Mouse (Mus musculus) heart, adult 2 months (tissue): Measurements from ENCODE around the gene Abcb1b. TPM values are rescaled to one million over a fixed set of nuclear protein-coding genes. Genes with fewer than 3 reads are reported as not detected.
A peak's percentile ranks its signal among the peaks of the same experiment; 100 is the strongest.

Experiments
- DNase-seq, 2 experiments: peaks; one replicate each; pipeline ENCODE4 v3.0.0; 2021
- H3K27ac ChIP-seq: fragments of 200-600 bp; 2 replicates; pipeline ENCODE4 v1.8.1; 2022
- H3K27me3 ChIP-seq: fragments of 200-500 bp; 2 replicates; pipeline ENCODE4 v1.6.1; 2012; ENCODE audit warnings: mild to moderate bottlenecking, low read length, inconsistent platforms, mixed read lengths; ENCODE audit not compliant: control insufficient read depth, insufficient read depth
- H3K36me3 ChIP-seq: fragments of 200-500 bp; 2 replicates; pipeline ENCODE4 v1.6.1; 2012; ENCODE audit warnings: low read length, inconsistent platforms; ENCODE audit not compliant: control insufficient read depth, insufficient read depth
- H3K4me1 ChIP-seq: fragments of 200-500 bp; 2 replicates; pipeline ENCODE4 v1.6.1; 2011; ENCODE audit warnings: low read length; ENCODE audit not compliant: control insufficient read depth, insufficient read depth
- H3K4me3 ChIP-seq: fragments of 200-600 bp; 2 replicates; pipeline ENCODE4 v1.8.1; 2022
- H3K79me2 ChIP-seq: fragments of 200-500 bp; replicated peaks from 2 replicates; pipeline ENCODE4 v1.6.1; 2012; ENCODE audit warnings: mild to moderate bottlenecking, inconsistent platforms, low read length, moderate library complexity, mixed read lengths; ENCODE audit not compliant: control insufficient read depth, insufficient read depth
- H3K9ac ChIP-seq: fragments of 200-500 bp; 2 replicates; pipeline ENCODE4 v1.6.1; 2012; ENCODE audit warnings: low read depth, mild to moderate bottlenecking, control low read depth, inconsistent platforms, low read length, mixed read lengths
- CTCF ChIP-seq: fragments of 200-600 bp; IDR thresholded peaks from 2 replicates; pipeline ENCODE4 v1.8.1; 2022; ENCODE audit warnings: antibody characterized with exemption, mild to moderate bottlenecking, moderate library complexity
- EP300 ChIP-seq: fragments of 200-500 bp; IDR thresholded peaks from 2 replicates; pipeline ENCODE4 v1.6.1; 2011; ENCODE audit warnings: low read depth, low read length, control low read depth; ENCODE audit not compliant: insufficient read depth
- POLR2A ChIP-seq: fragments of 200-500 bp; IDR thresholded peaks from 2 replicates; pipeline ENCODE4 v1.6.1; 2011; ENCODE audit warnings: mild to moderate bottlenecking, low read depth, low read length, control low read depth; ENCODE audit not compliant: insufficient read depth
- WGBS: fragments of 180-500 bp; shearing (Covaris S2); methylation state at CpG from one replicate; pipeline ENCODE4 v1.1.7; 2018; 5-methylcytosine and 5-hydroxymethylcytosine counted together
- intact Hi-C: fragments of 180-260 bp; cut with DNase I; formaldehyde crosslinking; loops from one replicate; pipeline ENCODE4 v1.15.1; 2025
- long read RNA-seq: library from polyadenylated mRNA; stranded (forward); transcript quantifications from one replicate; pipeline ENCODE4 v2.0.0, GENCODE M21; 2021
- polyA plus RNA-seq: library from polyadenylated mRNA; depleted of rRNA; stranded (reverse); fragments of >200 nt; gene quantifications from 2 replicates; pipeline ENCODE4 v1.2.3, GENCODE M21; 2012; rRNA removed
- total RNA-seq, 2 experiments: library from RNA; stranded (reverse); gene quantifications; 2 replicates each; pipeline ENCODE4 v1.2.3; 2021

Abcb1b gene
- 1 to 10 TPM; 3.2 to 5.0 TPM for total RNA-seq
- 3.1 and 3.3 TPM in 2 replicates for polyA plus RNA-seq
- long read RNA-seq, full-length matches to known transcripts: 7 of 7 reads
- long read RNA-seq, partial matches to known transcripts: 0 of 7 reads
- long read RNA-seq, other reads (novel, unspliced or antisense): 0 of 7 reads

- peak within 1 kb of the TSS; percentile 57 for H3K27ac ChIP-seq
- no peaks in the 10 kb centered on the region for H3K36me3 ChIP-seq
- H3K79me2 ChIP-seq: no peaks in the 10 kb centered on the region
- WGBS: under 1% methylated on average over 48 of the region's 48 CpGs
- no peaks in the 10 kb centered on the region for H3K27me3 ChIP-seq
- intact Hi-C loops: no loop called here
- peak within 1 kb of the TSS; percentile 49 for H3K9ac ChIP-seq
- peak within 1 kb of the TSS; percentile 60 for H3K4me3 ChIP-seq
- TF ChIP-seq EP300 (no peak), POLR2A (peak; percentile 78)
- peak; percentile 75 to 83 for DNase-seq
- H3K4me1 ChIP-seq: no peaks in the 10 kb centered on the region
These were observed at the start of gene Abcb1b for GRCm38 (mm10) chr5:8797987-8798751. Gene Abcb1b, plus strand, starts transcription at chr5:8798147.

- Histone ChIP-seq H3K79me2 (no peaks in the 10 kb centered on the region), H3K36me3 (no peaks in the 10 kb centered on the region), H3K27ac (no peak overlapping the region), H3K27me3 (no peaks in the 10 kb centered on the region), H3K9ac (no peak overlapping the region), H3K4me1 (no peaks in the 10 kb centered on the region), H3K4me3 (no peak overlapping the region)
- WGBS: 68% methylated on average over 3 of the region's 3 CpGs
- intact Hi-C loops: no loop called here
- TF ChIP-seq POLR2A (no peak), EP300 (no peak)
- DNase-seq: no peak
These were observed 25.1 kb upstream of the Abcb1b start for GRCm38 (mm10) chr5:8772866-8773265.

GRCm38 (mm10) chr5:8778311-8778710 is 19.6 kb upstream of the Abcb1b start:
- no peak for DNase-seq
- no peaks in the 10 kb centered on the region for H3K27me3 ChIP-seq
- 89% methylated on average over 2 of the region's 2 CpGs for WGBS
- H3K4me1 ChIP-seq: no peaks in the 10 kb centered on the region
- no peak overlapping the region for H3K27ac ChIP-seq
- no peak for TF ChIP-seq CTCF
- TF ChIP-seq EP300: no peak
- no peak for TF ChIP-seq POLR2A
- no peaks in the 10 kb centered on the region for H3K36me3 ChIP-seq
- H3K79me2 ChIP-seq: no peaks in the 10 kb centered on the region
- intact Hi-C loops: no loop called here
- no peak overlapping the region for H3K4me3 ChIP-seq
- H3K9ac ChIP-seq: no peak overlapping the region

- intact Hi-C loops: no loop called here
- H3K4me3 ChIP-seq: no peak overlapping the region
- TF ChIP-seq CTCF: no peak
- TF ChIP-seq EP300: no peak
- no peak for TF ChIP-seq POLR2A
- H3K27me3 ChIP-seq: no peaks in the 10 kb centered on the region
- no peaks in the 10 kb centered on the region for H3K4me1 ChIP-seq
- H3K27ac ChIP-seq: no peak overlapping the region
- no peaks in the 10 kb centered on the region for H3K36me3 ChIP-seq
- DNase-seq: no peak
- no peak overlapping the region for H3K9ac ChIP-seq
- WGBS: 67% methylated on average over 2 of the region's 2 CpGs
- no peaks in the 10 kb centered on the region for H3K79me2 ChIP-seq
These were observed 19.2 kb upstream of the Abcb1b start for GRCm38 (mm10) chr5:8778751-8779150.

- no peaks in the 10 kb centered on the region for H3K4me1 ChIP-seq
- intact Hi-C loops: no loop called here
- H3K36me3 ChIP-seq: no peaks in the 10 kb centered on the region
- H3K9ac ChIP-seq: no peak overlapping the region
- WGBS: 71% methylated on average over 4 of the region's 4 CpGs
- no peak overlapping the region for H3K27ac ChIP-seq
- no peak for DNase-seq
- TF ChIP-seq CTCF (no peak), POLR2A (no peak), EP300 (no peak)
- no peaks in the 10 kb centered on the region for H3K27me3 ChIP-seq
- no peaks in the 10 kb centered on the region for H3K79me2 ChIP-seq
- no peak overlapping the region for H3K4me3 ChIP-seq
These were observed 5.7 kb upstream of the Abcb1b start for GRCm38 (mm10) chr5:8792281-8792680.

GRCm38 (mm10) chr5:8798752-8799115 is 787 bp downstream of the Abcb1b start:
- H3K4me1 ChIP-seq: no peaks in the 10 kb centered on the region
- peak overlapping the region; percentile 60 for H3K4me3 ChIP-seq
- DNase-seq: no peak
- intact Hi-C loops: no loop called here
- H3K27me3 ChIP-seq: no peaks in the 10 kb centered on the region
- WGBS: 35% methylated on average over 10 of the region's 10 CpGs
- no peaks in the 10 kb centered on the region for H3K36me3 ChIP-seq
- peak overlapping the region; percentile 49 for H3K9ac ChIP-seq
- H3K79me2 ChIP-seq: no peaks in the 10 kb centered on the region
- no peak for TF ChIP-seq CTCF
- TF ChIP-seq POLR2A: no peak
- no peak for TF ChIP-seq EP300
- H3K27ac ChIP-seq: no peak overlapping the region
